Mouse (Mus musculus) embryonic facial prominence, embryonic 10.5 days (tissue): Measurements from ENCODE around the gene Zdhhc19. TPM values are rescaled to one million over a fixed set of nuclear protein-coding genes. Genes with fewer than 3 reads are reported as not detected.

ENCODE experiments used
- DNase-seq: peaks from one replicate; pipeline ENCODE4 v3.0.0-alpha.2; 2017; ENCODE audit warnings: low spot score
- H3K27ac ChIP-seq: fragments of 300-500 bp; sonication (generic); replicated peaks from 2 replicates; pipeline ENCODE4 v1.5.1; 2016; ENCODE audit warnings: mild to moderate bottlenecking
- H3K27me3 ChIP-seq: fragments of 300-500 bp; sonication (generic); replicated peaks from 2 replicates; pipeline ENCODE4 v1.6.1; 2016; ENCODE audit warnings: low read depth, mild to moderate bottlenecking; ENCODE audit not compliant: poor library complexity, severe bottlenecking
- H3K36me3 ChIP-seq: fragments of 300-500 bp; sonication (generic); replicated peaks from 2 replicates; pipeline ENCODE4 v1.6.1; 2016; ENCODE audit warnings: mild to moderate bottlenecking, moderate library complexity
- H3K4me1 ChIP-seq: fragments of 300-500 bp; sonication (generic); 2 replicates; pipeline ENCODE4 v1.6.1; 2016
- H3K4me3 ChIP-seq: fragments of 300-500 bp; sonication (generic); 2 replicates; pipeline ENCODE4 v1.5.1; 2016; ENCODE audit warnings: mild to moderate bottlenecking, moderate library complexity
- H3K9me3 ChIP-seq: fragments of 300-500 bp; sonication (generic); 2 replicates; pipeline ENCODE4 v1.6.1; 2016; ENCODE audit warnings: mild to moderate bottlenecking
- WGBS: fragments of 180-500 bp; shearing (Covaris S2); methylation state at CpG from one replicate; pipeline ENCODE4 v1.1.7; 2016; 5-methylcytosine and 5-hydroxymethylcytosine counted together
- polyA plus RNA-seq: library from polyadenylated mRNA; unstranded; fragments of >200 nt; fragmentation: Nextera tagmentation; extraction: Ambion mirVana; gene quantifications from 2 replicates; pipeline ENCODE4 v1.2.1, GENCODE M21; 2016

Zdhhc19 gene
- polyA plus RNA-seq, 1 experiment from 2014 or later = not detected

DNA sequence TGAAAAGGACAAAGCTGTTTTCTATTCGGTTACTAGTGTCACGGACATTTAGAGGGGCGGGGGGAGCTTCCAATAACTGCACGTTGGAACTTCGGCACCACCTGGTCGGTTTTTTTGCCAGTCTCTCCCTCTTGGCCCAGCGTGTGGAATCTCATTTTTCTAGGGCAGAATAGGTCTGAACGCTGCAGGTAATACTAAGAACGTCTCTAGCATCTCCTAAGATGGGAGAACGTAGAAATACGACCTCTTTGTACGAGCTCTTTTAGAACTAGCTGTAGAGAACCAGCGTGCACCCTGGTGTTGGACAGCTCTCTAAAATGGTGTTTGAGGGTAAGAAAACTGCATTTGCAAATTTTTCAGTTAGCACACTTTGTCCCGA lies 113.3 kb downstream of the Zdhhc19 start:
- DNase-seq = no peak
- peaks cover 9% of the 10 kb centered on the region for H3K36me3 ChIP-seq
- H3K9me3 ChIP-seq = no peaks in the 10 kb centered on the region
- under 1% methylated on average over 14 of the region's 14 CpGs for WGBS
- peak overlapping the region; percentile 91 for H3K4me3 ChIP-seq
- H3K27me3 ChIP-seq = 0 out of 2 replicates have a peak, but pooled peaks cover 13% of the 10 kb centered on the region
- peak overlapping the region; percentile 95 for H3K27ac ChIP-seq
- H3K4me1 ChIP-seq = peaks cover 22% of the 10 kb centered on the region

- 0 out of 2 replicates have a peak, but pooled peaks cover 7% of the 10 kb centered on the region for H3K27me3 ChIP-seq
- no peak overlapping the region for H3K27ac ChIP-seq
- H3K4me3 ChIP-seq = peak overlapping the region; percentile 91
- WGBS = 77% methylated on average over 5 of the region's 5 CpGs
- no peaks in the 10 kb centered on the region for H3K9me3 ChIP-seq
- peaks cover 22% of the 10 kb centered on the region for H3K36me3 ChIP-seq
- H3K4me1 ChIP-seq = peaks cover 22% of the 10 kb centered on the region
- no peak for DNase-seq
These were observed 114.6 kb downstream of the Zdhhc19 start for GRCm38 (mm10) chr16:32610460-32611255.

Other genes with a start within 250 kb of the Zdhhc19 start
- 13.8 and 15.4 TPM in 2 replicates for gene Fbxo45, start 249.1 kb upstream of the Zdhhc19 start, polyA plus RNA-seq
- 19.0 and 19.4 TPM in 2 replicates for gene Wdr53, start 249.0 kb upstream of the Zdhhc19 start, polyA plus RNA-seq
- gene Smco1, start 224.8 kb upstream of the Zdhhc19 start, polyA plus RNA-seq = not detected in 2 replicates
- gene Rnf168, start 218.8 kb upstream of the Zdhhc19 start, polyA plus RNA-seq = 29.0 and 33.9 TPM in 2 replicates
- 27.0 and 32.2 TPM in 2 replicates for gene Ubxn7, start 164.0 kb upstream of the Zdhhc19 start, polyA plus RNA-seq
- gene Tm4sf19, start 95.8 kb upstream of the Zdhhc19 start, polyA plus RNA-seq = not detected in 2 replicates
- 32.5 and 34.1 TPM in 2 replicates for gene Tctex1d2, start 76.6 kb upstream of the Zdhhc19 start, polyA plus RNA-seq
- gene Pcyt1a, start 65.3 kb upstream of the Zdhhc19 start, polyA plus RNA-seq = 43.8 and 46.4 TPM in 2 replicates
- 0.24 and 0.39 TPM in 2 replicates for gene Slc51a, start 8.4 kb upstream of the Zdhhc19 start, polyA plus RNA-seq
- gene Tfrc, start 112.7 kb downstream of the Zdhhc19 start, polyA plus RNA-seq = 50.0 and 61.5 TPM in 2 replicates
- gene Tnk2, start 147.6 kb downstream of the Zdhhc19 start, polyA plus RNA-seq = 8.6 and 8.7 TPM in 2 replicates
- 0.26 and 0.29 TPM in 2 replicates for gene Muc4, start 239.6 kb downstream of the Zdhhc19 start, polyA plus RNA-seq